Mouse (Mus musculus): ENCODE measurements around the gene Tmem30a. TPM values are rescaled to one million over a fixed set of nuclear protein-coding genes. Genes with fewer than 3 reads are reported as not detected.

Tmem30a gene
- polyA plus RNA-seq, 1 experiment from 2014 or later: 96.6 TPM

DNA sequence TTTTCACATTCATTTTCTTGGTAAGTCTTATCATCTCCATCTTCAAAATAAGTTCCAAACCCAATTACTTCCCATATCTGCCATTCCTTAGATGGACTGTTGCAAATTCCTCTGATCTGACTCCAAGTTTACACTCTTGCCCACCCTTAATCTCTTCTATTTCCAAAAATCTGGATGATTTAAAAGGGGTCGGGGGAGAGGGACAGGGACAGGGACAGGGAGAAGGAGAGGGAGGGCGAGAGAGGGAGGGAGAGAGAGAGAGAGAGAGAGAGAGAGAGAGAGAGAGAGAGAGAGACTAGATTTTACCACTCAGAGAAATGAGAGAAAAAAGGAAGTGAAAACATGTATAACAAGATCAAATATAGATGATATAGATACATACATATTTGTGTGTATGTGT lies 30.5 kb upstream of the Tmem30a start:
- WGBS: 56% methylated on average over 2 of the region's 2 CpGs
- Histone ChIP-seq H3K4me3 (ENCODE audit: low read length) (no peak overlapping the region), H3K4me2 (ENCODE audit: low read depth, low read length) (no peak overlapping the region), H3K9ac (ENCODE audit: low read length) (no peak overlapping the region), H3K36me3 (ENCODE audit: control insufficient read depth, insufficient read depth, low read length) (peaks cover 9% of the 10 kb centered on the region), H3K9me3 (ENCODE audit: control insufficient read depth, low read length) (peaks cover 5% of the 10 kb centered on the region), H3K4me1 (replicated peaks; ENCODE audit: control insufficient read depth, insufficient read depth, low read length) (no peaks in the 10 kb centered on the region), H3K27me3 (ENCODE audit: control insufficient read depth, insufficient read depth, low read depth, low read length) (no peaks in the 10 kb centered on the region), H3K27ac (ENCODE audit: low read length) (no peak overlapping the region)
- ATAC-seq (ENCODE audit: low read depth): no peak

DNA sequence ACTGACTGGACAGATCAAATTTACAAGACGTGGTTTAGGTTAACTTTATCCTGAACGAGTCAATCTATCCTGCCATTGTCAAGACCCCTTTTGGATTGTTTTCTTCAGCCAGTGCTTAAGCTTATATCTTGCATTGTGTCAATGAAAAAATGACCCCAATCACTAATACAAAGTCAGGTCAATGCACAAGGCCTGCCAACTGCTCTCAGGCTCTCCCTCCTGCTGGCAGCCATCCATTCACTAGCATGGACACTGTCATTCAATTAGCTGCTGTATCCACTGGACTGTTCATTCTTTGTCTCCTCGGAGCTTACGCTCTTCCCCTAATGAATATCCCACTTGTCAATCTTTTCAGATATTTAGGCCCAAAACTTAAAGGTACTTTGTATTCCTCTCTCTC lies 30.1 kb upstream of the Tmem30a start:
- H3K27me3 ChIP-seq (ENCODE audit: control insufficient read depth, insufficient read depth, low read depth, low read length): no peaks in the 10 kb centered on the region
- ATAC-seq (ENCODE audit: low read depth): no peak

DNA sequence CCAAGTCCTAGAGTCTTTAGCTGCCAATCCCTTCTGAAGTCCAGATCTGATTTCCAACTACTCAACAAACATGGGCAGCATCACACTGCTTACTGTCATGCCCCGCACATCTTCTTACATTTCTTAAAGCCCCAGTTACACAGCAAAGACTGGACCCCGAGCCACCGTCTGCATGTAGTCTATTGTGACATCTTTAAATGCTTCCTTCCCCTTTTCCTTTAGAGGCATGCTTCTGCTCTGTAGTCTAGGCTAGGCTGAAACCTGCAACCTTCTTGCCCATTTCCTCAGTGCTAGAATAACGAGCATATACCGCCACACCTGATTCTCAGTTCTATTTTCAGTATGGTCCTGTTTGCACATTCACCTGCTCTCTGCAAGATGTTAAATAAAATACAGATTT lies 23.2 kb upstream of the Tmem30a start:
- Histone ChIP-seq H3K4me3 (ENCODE audit: low read length) (no peak overlapping the region), H3K4me1 (replicated peaks; ENCODE audit: control insufficient read depth, insufficient read depth, low read length) (0 out of 2 replicates have a peak, but pooled peaks cover 4% of the 10 kb centered on the region), H3K36me3 (ENCODE audit: control insufficient read depth, insufficient read depth, low read length) (peaks cover 22% of the 10 kb centered on the region), H3K27ac (ENCODE audit: low read length) (no peak overlapping the region), H3K27me3 (ENCODE audit: control insufficient read depth, insufficient read depth, low read depth, low read length) (no peaks in the 10 kb centered on the region), H3K9me3 (ENCODE audit: control insufficient read depth, low read length) (peaks cover 14% of the 10 kb centered on the region), H3K9ac (ENCODE audit: low read length) (no peak overlapping the region), H3K4me2 (ENCODE audit: low read depth, low read length) (no peak overlapping the region)
- 84% methylated on average over 5 of the region's 5 CpGs for WGBS
- ATAC-seq (ENCODE audit: low read depth): no peak

More for the DNA sequence above, 30.1 kb upstream of the Tmem30a start:
- Histone ChIP-seq H3K36me3 (ENCODE audit: control insufficient read depth, insufficient read depth, low read length) (peaks cover 14% of the 10 kb centered on the region), H3K27ac (ENCODE audit: low read length) (no peak overlapping the region), H3K9ac (ENCODE audit: low read length) (no peak overlapping the region), H3K4me3 (ENCODE audit: low read length) (no peak overlapping the region), H3K4me1 (replicated peaks; ENCODE audit: control insufficient read depth, insufficient read depth, low read length) (no peaks in the 10 kb centered on the region), H3K4me2 (ENCODE audit: low read depth, low read length) (no peak overlapping the region), H3K9me3 (ENCODE audit: control insufficient read depth, low read length) (peaks cover 10% of the 10 kb centered on the region)
- WGBS: 73% methylated on average over 4 of the region's 4 CpGs

DNA sequence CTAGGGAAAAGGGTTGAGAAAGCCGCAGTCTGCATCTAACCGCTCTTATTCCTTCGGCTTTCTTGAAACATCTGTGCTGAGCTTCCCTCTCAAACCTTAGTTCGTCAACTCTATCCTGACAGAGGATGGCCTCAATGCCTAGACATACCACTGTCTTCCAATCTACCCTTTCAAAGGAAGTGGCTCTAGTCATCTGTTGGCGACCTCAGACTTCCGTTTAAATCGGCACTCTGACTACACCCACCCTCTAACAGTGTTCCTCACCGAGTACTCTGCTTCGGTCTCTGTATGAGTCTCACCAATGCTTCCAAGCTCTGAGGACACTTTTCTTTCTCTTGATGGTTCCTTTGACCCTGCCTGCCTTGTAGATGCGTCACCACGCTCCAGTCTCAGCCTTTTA lies 22.7 kb upstream of the Tmem30a start:
- peaks cover 14% of the 10 kb centered on the region for H3K9me3 ChIP-seq (ENCODE audit: control insufficient read depth, low read length)
- H3K36me3 ChIP-seq (ENCODE audit: control insufficient read depth, insufficient read depth, low read length): peaks cover 22% of the 10 kb centered on the region
- no peak overlapping the region for H3K27ac ChIP-seq (ENCODE audit: low read length)
- H3K9ac ChIP-seq (ENCODE audit: low read length): no peak overlapping the region
- H3K4me1 ChIP-seq (replicated peaks; ENCODE audit: control insufficient read depth, insufficient read depth, low read length): 0 out of 2 replicates have a peak, but pooled peaks cover 4% of the 10 kb centered on the region
- WGBS: 80% methylated on average over 11 of the region's 11 CpGs
- H3K27me3 ChIP-seq (ENCODE audit: control insufficient read depth, insufficient read depth, low read depth, low read length): no peaks in the 10 kb centered on the region
- H3K4me3 ChIP-seq (ENCODE audit: low read length): no peak overlapping the region
- H3K4me2 ChIP-seq (ENCODE audit: low read depth, low read length): no peak overlapping the region
- ATAC-seq (ENCODE audit: low read depth): no peak

DNA sequence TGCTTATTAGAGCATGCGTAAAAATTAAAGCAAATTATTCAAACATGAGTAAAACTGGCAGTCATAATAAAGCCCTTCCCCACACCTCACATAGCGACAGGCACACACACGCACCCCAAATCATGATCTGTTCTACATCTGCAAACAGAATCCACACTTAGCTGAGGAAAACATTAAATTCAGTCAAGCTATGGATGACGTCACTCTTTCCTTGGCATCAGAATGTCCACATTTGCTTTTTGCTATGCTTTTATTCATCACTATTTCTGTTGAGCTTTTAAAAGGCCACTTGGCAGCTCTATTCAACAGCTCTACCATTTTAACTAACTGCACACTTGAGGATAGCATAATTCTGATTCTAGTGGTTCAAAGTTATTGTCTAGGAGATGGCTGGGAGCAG lies 21.3 kb upstream of the Tmem30a start:
- Histone ChIP-seq H3K4me3 (ENCODE audit: low read length) (no peak overlapping the region), H3K9ac (ENCODE audit: low read length) (no peak overlapping the region), H3K27ac (ENCODE audit: low read length) (no peak overlapping the region), H3K9me3 (ENCODE audit: control insufficient read depth, low read length) (peaks cover 14% of the 10 kb centered on the region), H3K36me3 (ENCODE audit: control insufficient read depth, insufficient read depth, low read length) (peaks cover 20% of the 10 kb centered on the region), H3K4me2 (ENCODE audit: low read depth, low read length) (no peak overlapping the region), H3K27me3 (ENCODE audit: control insufficient read depth, insufficient read depth, low read depth, low read length) (no peaks in the 10 kb centered on the region), H3K4me1 (replicated peaks; ENCODE audit: control insufficient read depth, insufficient read depth, low read length) (peaks cover 4% of the 10 kb centered on the region; the same call in 1 of the 2 replicates)
- no peak for ATAC-seq (ENCODE audit: low read depth)
- 81% methylated on average over 4 of the region's 4 CpGs for WGBS

DNA sequence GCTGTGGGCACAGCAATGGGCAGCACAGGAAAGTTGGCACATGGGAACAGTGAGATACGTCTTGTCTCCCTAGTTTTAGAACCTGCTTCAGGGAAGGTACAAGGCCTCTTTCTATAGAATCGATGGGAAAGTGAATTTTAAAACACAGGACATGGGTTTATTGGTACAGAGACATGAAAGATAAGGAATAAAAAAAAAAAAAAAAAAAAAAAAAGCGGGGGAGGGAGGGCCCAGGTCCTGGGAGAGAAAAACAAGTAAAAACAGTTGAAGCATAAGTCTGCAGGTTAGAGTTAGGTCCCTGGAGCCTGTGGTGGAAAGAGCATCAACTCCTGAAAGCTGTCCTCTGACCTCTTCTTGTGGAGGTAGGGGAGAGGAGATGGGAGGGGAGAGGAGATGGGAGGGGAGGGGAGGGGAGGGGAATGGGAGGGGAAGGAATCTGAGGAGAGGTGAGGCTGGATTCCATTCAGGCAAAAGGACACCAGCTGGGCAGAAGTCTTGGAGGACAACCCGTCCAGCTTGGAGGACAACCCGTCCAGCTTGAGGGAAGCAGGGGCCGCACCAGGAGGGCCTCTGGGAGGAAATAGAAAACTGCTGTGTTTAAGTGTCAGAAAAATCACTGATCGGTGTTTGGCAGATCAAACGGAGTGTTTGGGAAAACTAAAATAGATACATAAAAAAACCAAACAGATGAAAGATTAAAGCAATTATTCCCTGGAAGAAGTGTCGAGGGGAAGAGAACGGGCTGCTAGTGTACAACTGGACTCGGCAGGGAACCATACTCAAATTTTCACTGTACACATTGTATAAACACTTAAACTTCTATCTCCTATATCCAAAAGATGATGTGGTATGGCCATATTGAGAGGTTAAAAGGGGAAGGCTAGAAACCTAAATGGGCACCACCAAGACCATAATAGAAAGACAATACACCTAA lies 17.9 kb upstream of the Tmem30a start:
- 49% methylated on average over 10 of the region's 11 CpGs for WGBS
- Histone ChIP-seq H3K4me3 (ENCODE audit: low read length) (no peak overlapping the region), H3K4me2 (ENCODE audit: low read depth, low read length) (no peak overlapping the region), H3K27ac (ENCODE audit: low read length) (no peak overlapping the region), H3K4me1 (replicated peaks; ENCODE audit: control insufficient read depth, insufficient read depth, low read length) (peaks cover 18% of the 10 kb centered on the region), H3K9ac (ENCODE audit: low read length) (no peak overlapping the region), H3K9me3 (ENCODE audit: control insufficient read depth, low read length) (no peaks in the 10 kb centered on the region), H3K36me3 (ENCODE audit: control insufficient read depth, insufficient read depth, low read length) (no peaks in the 10 kb centered on the region), H3K27me3 (ENCODE audit: control insufficient read depth, insufficient read depth, low read depth, low read length) (no peaks in the 10 kb centered on the region)
- peak; percentile 70; the same call in 1 of the 2 replicates for ATAC-seq (ENCODE audit: low read depth)

DNA sequence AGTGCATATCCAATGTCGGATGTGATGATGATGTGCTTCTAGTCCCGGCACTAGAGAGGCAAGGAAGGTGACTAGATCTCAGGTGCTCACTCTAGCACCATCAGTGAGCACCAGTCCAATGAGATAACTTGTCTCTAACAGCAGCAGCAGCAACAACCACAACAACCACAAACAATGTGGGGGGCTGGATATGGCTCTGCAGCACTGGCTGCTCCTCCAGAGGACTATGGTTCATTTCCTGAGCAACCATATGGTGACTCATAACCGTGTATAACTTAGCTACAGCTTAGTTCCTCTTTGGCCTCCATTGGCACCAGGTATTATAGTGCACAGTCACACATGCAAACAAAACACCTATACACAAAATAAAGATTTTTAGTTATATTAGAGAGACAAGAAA lies 17.2 kb upstream of the Tmem30a start:
- 77% methylated on average over 3 of the region's 3 CpGs for WGBS
- ATAC-seq (ENCODE audit: low read depth): no peak

DNA sequence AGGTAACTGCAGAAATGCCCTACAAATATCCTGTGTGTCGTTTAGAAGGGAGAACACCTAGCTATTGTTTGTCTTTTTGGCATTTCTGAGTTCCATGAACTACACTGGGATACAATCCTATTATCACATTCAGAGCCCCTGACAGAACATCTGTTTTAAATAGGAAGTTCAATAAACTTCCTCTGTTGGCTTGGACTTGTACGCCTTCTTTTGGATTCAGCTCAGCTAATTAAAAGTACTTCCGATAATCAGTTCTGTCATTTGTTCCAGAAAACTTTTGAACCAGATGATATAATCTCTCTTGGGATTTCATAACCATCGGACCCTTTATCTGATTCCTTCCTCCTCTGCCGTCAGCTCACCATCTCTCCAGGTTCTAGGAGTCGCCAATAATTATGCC lies 16.1 kb upstream of the Tmem30a start:
- no peaks in the 10 kb centered on the region for H3K36me3 ChIP-seq (ENCODE audit: control insufficient read depth, insufficient read depth, low read length)
- ATAC-seq (ENCODE audit: low read depth): no peak
- H3K9me3 ChIP-seq (ENCODE audit: control insufficient read depth, low read length): no peaks in the 10 kb centered on the region
- no peak overlapping the region for H3K9ac ChIP-seq (ENCODE audit: low read length)
- H3K27ac ChIP-seq (ENCODE audit: low read length): peak overlapping the region; percentile 68
- 33% methylated on average over 6 of the region's 6 CpGs for WGBS
- peaks cover 15% of the 10 kb centered on the region for H3K4me1 ChIP-seq (replicated peaks; ENCODE audit: control insufficient read depth, insufficient read depth, low read length)
- no peak overlapping the region for H3K4me3 ChIP-seq (ENCODE audit: low read length)
- H3K4me2 ChIP-seq (ENCODE audit: low read depth, low read length): no peak overlapping the region
- no peaks in the 10 kb centered on the region for H3K27me3 ChIP-seq (ENCODE audit: control insufficient read depth, insufficient read depth, low read depth, low read length)

More for the DNA sequence above, 17.2 kb upstream of the Tmem30a start:
- no peaks in the 10 kb centered on the region for H3K9me3 ChIP-seq (ENCODE audit: control insufficient read depth, low read length)
- no peak overlapping the region for H3K4me3 ChIP-seq (ENCODE audit: low read length)
- H3K4me1 ChIP-seq (replicated peaks; ENCODE audit: control insufficient read depth, insufficient read depth, low read length): peaks cover 18% of the 10 kb centered on the region
- H3K4me2 ChIP-seq (ENCODE audit: low read depth, low read length): no peak overlapping the region
- H3K9ac ChIP-seq (ENCODE audit: low read length): no peak overlapping the region
- no peaks in the 10 kb centered on the region for H3K36me3 ChIP-seq (ENCODE audit: control insufficient read depth, insufficient read depth, low read length)
- H3K27me3 ChIP-seq (ENCODE audit: control insufficient read depth, insufficient read depth, low read depth, low read length): no peaks in the 10 kb centered on the region
- no peak overlapping the region for H3K27ac ChIP-seq (ENCODE audit: low read length)

DNA sequence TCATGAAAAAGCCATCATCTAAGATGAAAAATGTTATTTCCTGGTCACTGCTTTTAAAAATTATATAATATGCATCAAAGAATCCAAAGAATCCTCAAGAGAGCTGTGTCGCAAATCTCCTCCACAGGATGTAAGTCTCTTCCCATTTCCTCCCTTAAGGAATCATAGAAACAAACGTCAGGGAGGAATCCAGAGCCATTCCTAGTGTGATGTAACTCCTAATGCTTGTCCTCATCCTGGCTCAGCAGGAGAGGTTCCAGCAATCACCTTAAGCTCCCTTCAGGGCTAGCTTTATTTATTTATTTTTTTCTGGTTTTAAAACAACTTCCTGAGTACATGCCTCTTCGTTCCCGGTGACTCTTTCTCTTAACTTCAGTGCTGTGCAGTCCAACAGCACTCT lies 13.9 kb upstream of the Tmem30a start:
- Histone ChIP-seq H3K27ac (ENCODE audit: low read length) (no peak overlapping the region), H3K36me3 (ENCODE audit: control insufficient read depth, insufficient read depth, low read length) (no peaks in the 10 kb centered on the region), H3K4me3 (ENCODE audit: low read length) (no peak overlapping the region), H3K9ac (ENCODE audit: low read length) (0 out of 2 replicates have a peak overlapping the region, but pooled peaks have one; percentile 5), H3K27me3 (ENCODE audit: control insufficient read depth, insufficient read depth, low read depth, low read length) (no peaks in the 10 kb centered on the region), H3K4me2 (ENCODE audit: low read depth, low read length) (no peak overlapping the region), H3K9me3 (ENCODE audit: control insufficient read depth, low read length) (no peaks in the 10 kb centered on the region), H3K4me1 (replicated peaks; ENCODE audit: control insufficient read depth, insufficient read depth, low read length) (peaks cover 15% of the 10 kb centered on the region)
- WGBS: 24% methylated on average over 4 of the region's 4 CpGs
- ATAC-seq (ENCODE audit: low read depth): 0 out of 2 replicates have a peak, but pooled peaks have one; percentile 43
